Mouse (Mus musculus) A20 (cell line): ENCODE results near the gene H2-Oa.
A peak's percentile ranks its signal among the peaks of the same experiment; 100 is the strongest.

ENCODE experiments used
- DNase-seq: peaks from one replicate; pipeline ENCODE4 v3.0.0-alpha.2; 2011; ENCODE audit warnings: low read depth, low spot score

The H2-Oa gene

GRCm38 (mm10) chr17:34101185-34101584 is 9.0 kb downstream of the H2-Oa start:
- no peak for DNase-seq

GRCm38 (mm10) chr17:34101604-34102032 is 9.5 kb downstream of the H2-Oa start:
- DNase-seq = peak; percentile 98

GRCm38 (mm10) chr17:34102831-34103230 is 10.7 kb downstream of the H2-Oa start:
- DNase-seq = peak; percentile 81

- peak; percentile 74 for DNase-seq
Measured at GRCm38 (mm10) chr17:34104804-34105203, 12.7 kb downstream of the H2-Oa start.

- no peak for DNase-seq
Measured at GRCm38 (mm10) chr17:34106555-34106954, 14.4 kb downstream of the H2-Oa start.

GRCm38 (mm10) chr17:34107109-34107867 is 15.1 kb downstream of the H2-Oa start:
- DNase-seq = no peak

GRCm38 (mm10) chr17:34108460-34108859 is 16.3 kb downstream of the H2-Oa start:
- DNase-seq = no peak

- DNase-seq = no peak
Measured at GRCm38 (mm10) chr17:34109038-34109805, 17.1 kb downstream of the H2-Oa start.

- DNase-seq = no peak
Measured at GRCm38 (mm10) chr17:34109806-34110195, 17.7 kb downstream of the H2-Oa start.

- no peak for DNase-seq
Measured at GRCm38 (mm10) chr17:34110309-34110708, 18.2 kb downstream of the H2-Oa start.

- no peak for DNase-seq
Measured at GRCm38 (mm10) chr17:34114114-34114513, 22.0 kb downstream of the H2-Oa start.

GRCm38 (mm10) chr17:34116736-34117370 is 24.7 kb downstream of the H2-Oa start:
- no peak for DNase-seq

GRCm38 (mm10) chr17:34117421-34118112 is 25.4 kb downstream of the H2-Oa start:
- peak; percentile 34 for DNase-seq

GRCm38 (mm10) chr17:34118113-34118872 is 26.2 kb downstream of the H2-Oa start:
- peak; percentile 61 for DNase-seq

GRCm38 (mm10) chr17:34118873-34119248 is 26.7 kb downstream of the H2-Oa start:
- no peak for DNase-seq

- peak; percentile 99 for DNase-seq
Measured at GRCm38 (mm10) chr17:34119249-34120179, 27.4 kb downstream of the H2-Oa start, which contains the start of gene H2-DMa. Gene H2-DMa (plus strand): TSS chr17:34119541.

- peak; percentile 95 for DNase-seq
Measured at GRCm38 (mm10) chr17:34120180-34120723, 28.1 kb downstream of the H2-Oa start.

GRCm38 (mm10) chr17:34120814-34121171 is 28.7 kb downstream of the H2-Oa start:
- DNase-seq = peak; percentile 89

GRCm38 (mm10) chr17:34121172-34121878 is 29.2 kb downstream of the H2-Oa start:
- peak; percentile 75 for DNase-seq
